Mouse (Mus musculus): ENCODE measurements around the gene Wdr70.

The Wdr70 gene

DNA sequence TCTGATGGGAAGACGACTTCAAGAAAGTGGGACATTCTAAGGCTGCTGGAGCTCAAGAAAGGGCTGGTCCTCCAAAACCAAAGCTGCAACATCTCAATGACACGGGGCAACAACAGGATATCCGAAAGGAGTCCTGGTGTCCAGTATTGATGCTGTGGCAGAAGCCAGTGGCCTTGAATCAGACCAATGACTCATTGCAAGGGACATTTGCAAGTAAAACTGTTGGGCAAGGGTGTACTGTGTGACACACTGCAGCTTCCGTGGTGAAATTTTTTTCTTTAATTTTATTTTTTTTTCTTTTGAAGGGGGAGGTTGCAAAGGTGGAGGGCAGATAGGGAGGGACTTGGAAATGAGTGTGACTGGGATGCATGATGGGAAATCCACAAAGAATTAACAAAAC is 256.6 kb downstream of the Wdr70 start:
- DNase-seq, result no peak

DNA sequence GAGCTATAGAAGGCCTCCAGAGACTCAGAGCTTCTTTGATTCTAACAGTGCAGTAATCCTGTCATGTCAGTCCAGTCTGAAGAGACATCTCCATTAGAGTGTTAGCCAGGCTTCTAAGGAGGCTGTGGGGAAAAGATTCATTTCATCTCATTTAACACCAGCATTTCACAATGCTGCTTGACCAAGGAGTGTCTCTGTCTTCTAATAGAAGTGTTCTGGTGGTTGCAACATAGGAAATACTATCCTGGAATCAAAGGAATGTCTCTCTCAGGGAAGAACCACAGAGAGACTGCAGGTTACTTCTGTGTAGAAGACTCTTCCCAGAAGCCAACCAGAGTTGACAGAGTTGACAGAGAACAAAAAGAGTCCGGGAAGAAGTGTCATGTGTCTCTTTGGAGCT is 257.3 kb downstream of the Wdr70 start:
- DNase-seq, result no peak

DNA sequence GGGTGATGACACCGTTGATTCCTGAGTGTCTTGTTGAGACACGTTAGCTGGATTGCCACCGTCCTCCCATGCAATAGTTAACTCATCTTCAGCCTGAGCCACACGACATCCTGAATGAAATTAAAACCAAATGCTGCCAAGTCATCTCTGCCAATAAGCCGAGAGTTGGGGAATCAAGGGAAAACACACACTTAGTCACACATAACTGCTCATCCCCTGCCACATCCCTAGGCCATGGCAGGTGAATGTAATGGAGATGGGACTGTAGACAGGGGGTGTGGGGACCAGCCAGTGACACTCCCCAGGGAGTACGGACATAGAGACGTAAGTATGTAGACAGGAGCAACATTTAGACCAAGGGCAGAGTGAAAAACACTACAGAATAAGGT is 260.1 kb downstream of the Wdr70 start:
- no peak for DNase-seq

- DNase-seq, result no peak
Observed at GRCm38 (mm10) chr15:7838060-7838920, 260.7 kb downstream of the Wdr70 start.

DNA sequence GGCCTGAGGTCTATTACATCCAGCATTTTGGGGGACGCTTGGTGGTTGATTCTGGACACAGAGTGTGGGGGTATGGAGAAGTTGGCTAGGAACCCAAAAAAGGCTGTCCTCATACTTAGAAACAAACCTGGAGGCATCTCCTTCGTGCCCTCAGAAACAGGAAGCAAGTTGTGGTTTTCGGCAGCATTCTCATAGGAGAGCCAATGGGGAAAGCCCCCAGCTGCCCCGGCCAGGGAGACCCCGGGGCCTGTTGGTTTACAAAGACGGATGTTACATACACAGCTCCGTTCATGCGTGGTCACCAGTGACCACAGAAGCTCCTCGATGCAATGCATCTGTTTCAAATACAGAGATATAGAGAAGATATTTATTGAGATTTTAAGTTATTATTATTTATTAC is 263.6 kb downstream of the Wdr70 start:
- DNase-seq, result no peak

DNA sequence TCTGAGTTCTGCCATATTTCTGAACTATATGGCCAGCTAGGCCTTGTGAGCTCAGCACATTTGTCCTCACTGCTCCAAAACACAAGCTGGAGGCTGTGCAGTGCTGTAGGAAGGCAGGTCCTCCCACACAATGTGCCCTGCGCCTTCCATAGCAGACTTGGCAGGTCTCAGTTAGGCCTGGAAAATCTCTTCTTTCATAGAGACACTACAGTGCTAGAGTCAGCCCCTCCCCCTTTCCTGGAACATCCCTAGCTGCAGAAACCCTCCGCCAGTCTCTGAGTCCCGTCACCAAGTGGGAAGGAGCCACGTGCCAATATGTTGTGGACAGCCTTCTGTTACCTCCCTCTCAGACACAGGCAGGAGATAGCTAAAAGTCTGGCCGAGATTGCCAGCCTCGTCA is 273.5 kb downstream of the Wdr70 start:
- DNase-seq, result no peak

GRCm38 (mm10) chr15:7823886-7824285 is 275.1 kb downstream of the Wdr70 start:
- no peak for DNase-seq
